Mouse (Mus musculus) testis, adult 2 months (tissue): ENCODE data around the gene Pde4dip. TPM values are rescaled to one million over a fixed set of nuclear protein-coding genes. Genes with fewer than 3 reads are reported as not detected.

Source experiments
- H3K27ac ChIP-seq: fragments of 200-500 bp; 2 replicates; pipeline ENCODE4 v1.5.1; 2012; ENCODE audit warnings: low read depth, low read length; ENCODE audit not compliant: control insufficient read depth, insufficient read depth
- H3K27me3 ChIP-seq: fragments of 200-500 bp; 2 replicates; pipeline ENCODE4 v1.6.1; 2012; ENCODE audit warnings: mild to moderate bottlenecking, low read length, moderate library complexity; ENCODE audit not compliant: control insufficient read depth, insufficient read depth
- H3K36me3 ChIP-seq: fragments of 200-500 bp; 2 replicates; pipeline ENCODE4 v1.6.1; 2012; ENCODE audit warnings: mild to moderate bottlenecking, low read length; ENCODE audit not compliant: control insufficient read depth, insufficient read depth
- H3K4me1 ChIP-seq: fragments of 200-500 bp; 2 replicates; pipeline ENCODE4 v1.6.1; 2012; ENCODE audit warnings: low read length; ENCODE audit not compliant: control insufficient read depth, insufficient read depth
- H3K4me3 ChIP-seq: fragments of 200-500 bp; 2 replicates; pipeline ENCODE4 v1.5.1; 2012; ENCODE audit warnings: low read depth, mild to moderate bottlenecking, low read length, moderate library complexity, mixed read lengths; ENCODE audit not compliant: control insufficient read depth
- CTCF ChIP-seq: fragments of 200-500 bp; IDR thresholded peaks from 2 replicates; pipeline ENCODE4 v1.5.1; 2012; ENCODE audit warnings: low read depth, mild to moderate bottlenecking, inconsistent platforms, low read length, moderate library complexity; ENCODE audit not compliant: control insufficient read depth, insufficient read depth, insufficient replicate concordance
- POLR2A ChIP-seq: fragments of 200-500 bp; IDR thresholded peaks from 2 replicates; pipeline ENCODE4 v1.6.1; 2012; ENCODE audit warnings: low read depth, mild to moderate bottlenecking, inconsistent platforms, low read length, moderate library complexity; ENCODE audit not compliant: control insufficient read depth
- polyA plus RNA-seq: library from polyadenylated mRNA; depleted of rRNA; stranded (reverse); fragments of >200 nt; gene quantifications from 2 replicates; pipeline ENCODE4 v1.2.3, GENCODE M21; 2012

The Pde4dip gene
- polyA plus RNA-seq, 1 experiment: 142 TPM

GRCm38 (mm10) chr3:97759846-97760245 is 128.7 kb downstream of the Pde4dip start:
- H3K36me3 ChIP-seq: peaks cover 2% of the 10 kb centered on the region; the same call in 1 of the 2 replicates
- no peaks in the 10 kb centered on the region for H3K4me1 ChIP-seq
- TF ChIP-seq CTCF (no peak), POLR2A (no peak)
- H3K4me3 ChIP-seq: no peak overlapping the region
- no peaks in the 10 kb centered on the region for H3K27me3 ChIP-seq
- H3K27ac ChIP-seq: no peak overlapping the region

- Histone ChIP-seq H3K4me3 (no peak overlapping the region), H3K27me3 (no peaks in the 10 kb centered on the region), H3K4me1 (no peaks in the 10 kb centered on the region), H3K27ac (no peak overlapping the region), H3K36me3 (peaks cover 2% of the 10 kb centered on the region)
- TF ChIP-seq CTCF (no peak), POLR2A (no peak)
Observed at GRCm38 (mm10) chr3:97757501-97757900, 131.0 kb downstream of the Pde4dip start.

- no peak overlapping the region for H3K4me3 ChIP-seq
- H3K36me3 ChIP-seq: peaks cover 2% of the 10 kb centered on the region
- no peaks in the 10 kb centered on the region for H3K27me3 ChIP-seq
- no peak overlapping the region for H3K27ac ChIP-seq
- H3K4me1 ChIP-seq: no peaks in the 10 kb centered on the region
- TF ChIP-seq POLR2A (no peak), CTCF (no peak)
Observed at GRCm38 (mm10) chr3:97756283-97757074, 132.0 kb downstream of the Pde4dip start.

GRCm38 (mm10) chr3:97755411-97755810 is 133.1 kb downstream of the Pde4dip start:
- no peaks in the 10 kb centered on the region for H3K4me1 ChIP-seq
- H3K36me3 ChIP-seq: peaks cover 2% of the 10 kb centered on the region
- H3K4me3 ChIP-seq: no peak overlapping the region
- TF ChIP-seq CTCF (no peak), POLR2A (no peak)
- no peaks in the 10 kb centered on the region for H3K27me3 ChIP-seq
- H3K27ac ChIP-seq: no peak overlapping the region

- Histone ChIP-seq H3K27me3 (no peaks in the 10 kb centered on the region), H3K4me3 (no peak overlapping the region), H3K36me3 (peaks cover 2% of the 10 kb centered on the region), H3K4me1 (no peaks in the 10 kb centered on the region), H3K27ac (no peak overlapping the region)
- TF ChIP-seq CTCF: no peak
- TF ChIP-seq POLR2A: no peak
Observed at GRCm38 (mm10) chr3:97752901-97753300, 135.6 kb downstream of the Pde4dip start.

GRCm38 (mm10) chr3:97751566-97751965 is 136.9 kb downstream of the Pde4dip start:
- Histone ChIP-seq H3K4me1 (no peaks in the 10 kb centered on the region), H3K36me3 (peaks cover 3% of the 10 kb centered on the region), H3K27ac (no peak overlapping the region), H3K4me3 (peak overlapping the region; percentile 57), H3K27me3 (no peaks in the 10 kb centered on the region)
- TF ChIP-seq POLR2A (no peak; the same call in 1 of the 2 replicates), CTCF (no peak)

- H3K36me3 ChIP-seq: peaks cover 2% of the 10 kb centered on the region; the same call in 1 of the 2 replicates
Observed at GRCm38 (mm10) chr3:97748789-97749188, 139.7 kb downstream of the Pde4dip start.

GRCm38 (mm10) chr3:97742841-97743240 is 145.7 kb downstream of the Pde4dip start:
- Histone ChIP-seq H3K27me3 (no peaks in the 10 kb centered on the region), H3K4me1 (no peaks in the 10 kb centered on the region), H3K4me3 (no peak overlapping the region), H3K27ac (no peak overlapping the region), H3K36me3 (peaks cover 9% of the 10 kb centered on the region)
- TF ChIP-seq POLR2A (no peak), CTCF (no peak)

More at GRCm38 (mm10) chr3:97748789-97749188, 139.7 kb downstream of the Pde4dip start:
- Histone ChIP-seq H3K27ac (no peak overlapping the region), H3K4me3 (no peak overlapping the region), H3K4me1 (no peaks in the 10 kb centered on the region), H3K27me3 (no peaks in the 10 kb centered on the region)
- no peak for TF ChIP-seq POLR2A
- TF ChIP-seq CTCF: no peak
